Mouse (Mus musculus): ENCODE data around the gene Grin2c.

DNA sequence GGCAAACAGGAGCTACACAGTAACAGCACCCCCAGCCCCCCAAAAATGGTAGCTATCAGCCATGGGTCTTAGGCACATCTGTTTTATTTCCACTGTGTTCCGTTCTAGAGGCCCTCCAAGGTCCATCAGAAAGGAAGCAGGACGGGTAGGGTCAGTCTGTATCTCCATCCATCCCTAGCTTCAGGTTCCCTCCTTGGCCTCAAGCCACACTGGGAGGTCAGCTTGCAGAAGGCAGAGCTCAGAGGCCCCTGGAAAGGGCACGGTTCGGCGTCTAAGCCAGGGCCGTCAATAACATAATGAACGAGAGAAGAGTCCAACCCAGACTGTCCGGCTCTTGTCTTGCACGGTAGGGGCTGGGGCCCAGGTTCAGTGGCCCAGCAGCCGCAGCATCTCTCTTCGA lies 915 bp upstream of the Grin2c start:
- TF ChIP-seq CTCF (IDR thresholded peaks at IDR 0.05; ENCODE audit: low read depth) (no peak), EP300 (IDR thresholded peaks at IDR 0.05; ENCODE audit: low read depth) (no peak)

All from liver, postnatal 0 days (tissue).